Mouse (Mus musculus) bone marrow macrophage, adult 2 months (primary cell): ENCODE results near the gene Asf1b.

Experiments
- CTCF ChIP-seq: IDR thresholded peaks from 2 replicates; pipeline ENCODE4 v1.5.1; 2012; ENCODE audit warnings: low read depth, mild to moderate bottlenecking, low read length, moderate library complexity
- POLR2A ChIP-seq: IDR thresholded peaks from 2 replicates; pipeline ENCODE4 v1.6.1; 2012; ENCODE audit warnings: mild to moderate bottlenecking, low read depth, low read length, borderline replicate concordance

- TF ChIP-seq POLR2A = no peak
- TF ChIP-seq CTCF = no peak
Observed at GRCm38 (mm10) chr8:84003612-84004246, 48.4 kb downstream of the Asf1b start.
